Mouse (Mus musculus): ENCODE results near the gene Hist1h2bn. TPM values are rescaled to one million over a fixed set of nuclear protein-coding genes. Genes with fewer than 3 reads are reported as not detected.
"Not testable (repeated sequence)": the region's sequence is repeated elsewhere in the genome, so short reads cannot be mapped to it uniquely, and the experiment has no call there.

Hist1h2bn gene
- polyA plus RNA-seq, 1 experiment from 2014 or later, result 2.0 TPM

- Histone ChIP-seq H3K9me3 (ENCODE audit: control insufficient read depth, low read length) (no peaks in the 10 kb centered on the region), H3K27ac (ENCODE audit: low read depth, low read length) (peak overlapping the region; percentile 98), H3K4me3 (ENCODE audit: low read depth, low read length) (peak overlapping the region; percentile 44; the same call in 1 of the 2 replicates), H3K27me3 (replicated peaks; ENCODE audit: control insufficient read depth, insufficient read depth, low read length) (no peaks in the 10 kb centered on the region), H3K9ac (ENCODE audit: low read depth, low read length) (peak overlapping the region; percentile 73), H3K4me2 (peak overlapping the region; percentile 62), H3K4me1 (replicated peaks; ENCODE audit: control insufficient read depth, insufficient read depth, low read length) (peaks cover 24% of the 10 kb centered on the region), H3K36me3 (ENCODE audit: control insufficient read depth, insufficient read depth, low read length) (no peaks in the 10 kb centered on the region)
- DNase-seq (ENCODE audit: low spot score), result peak; percentile 41
- no peak for ATAC-seq (replicated peaks; ENCODE audit: low FRiP score)
- WGBS, result 43% methylated on average over 6 of the region's 6 CpGs
These were observed 30.4 kb downstream of the Hist1h2bn start for GRCm38 (mm10) chr13:21784311-21784710.

GRCm38 (mm10) chr13:21786189-21786898 is 32.4 kb downstream of the Hist1h2bn start:
- H3K36me3 ChIP-seq (ENCODE audit: control insufficient read depth, insufficient read depth, low read length), result no peaks in the 10 kb centered on the region
- H3K4me3 ChIP-seq (ENCODE audit: low read depth, low read length), result peak overlapping the region; percentile 41
- 8% methylated on average over 8 of the region's 8 CpGs for WGBS
- peak overlapping the region; percentile 73 for H3K9ac ChIP-seq (ENCODE audit: low read depth, low read length)
- H3K9me3 ChIP-seq (ENCODE audit: control insufficient read depth, low read length), result no peaks in the 10 kb centered on the region
- peak overlapping the region; percentile 66 for H3K4me2 ChIP-seq
- peak overlapping the region; percentile 96 for H3K27ac ChIP-seq (ENCODE audit: low read depth, low read length)
- ATAC-seq (replicated peaks; ENCODE audit: low FRiP score) (no peak), DNase-seq (ENCODE audit: low spot score) (no peak)
- peaks cover 24% of the 10 kb centered on the region for H3K4me1 ChIP-seq (replicated peaks; ENCODE audit: control insufficient read depth, insufficient read depth, low read length)
- no peaks in the 10 kb centered on the region for H3K27me3 ChIP-seq (replicated peaks; ENCODE audit: control insufficient read depth, insufficient read depth, low read length)

GRCm38 (mm10) chr13:21786899-21787629 is 33.1 kb downstream of the Hist1h2bn start, which contains the start of the genes Hist1h2an and Hist1h2bp:
Gene Hist1h2an, minus strand, starts transcription at chr13:21787218.
Gene Hist1h2bp, plus strand, starts transcription at chr13:21787461.
- WGBS, result under 1% methylated on average over 34 of the region's 63 CpGs
- H3K9ac ChIP-seq (ENCODE audit: low read depth, low read length), result peak within 1 kb of the TSS; percentile 73
- peak within 1 kb of the TSS; percentile 41 for H3K4me3 ChIP-seq (ENCODE audit: low read depth, low read length)
- not testable (repeated sequence) for H3K36me3 ChIP-seq (ENCODE audit: control insufficient read depth, insufficient read depth, low read length); H3K9me3 ChIP-seq (ENCODE audit: control insufficient read depth, low read length); H3K27me3 ChIP-seq (replicated peaks; ENCODE audit: control insufficient read depth, insufficient read depth, low read length)
- DNase-seq (ENCODE audit: low spot score) (peak; percentile 82), ATAC-seq (replicated peaks; ENCODE audit: low FRiP score) (peak; percentile 86)
- peak within 1 kb of the TSS; percentile 66 for H3K4me2 ChIP-seq
- peaks cover 24% of the 10 kb centered on the region for H3K4me1 ChIP-seq (replicated peaks; ENCODE audit: control insufficient read depth, insufficient read depth, low read length)
- H3K27ac ChIP-seq (ENCODE audit: low read depth, low read length), result peak within 1 kb of the TSS; percentile 96

GRCm38 (mm10) chr13:21787760-21788593 is 34.1 kb downstream of the Hist1h2bn start:
- Histone ChIP-seq H3K9me3 (ENCODE audit: control insufficient read depth, low read length) (no peaks in the 10 kb centered on the region), H3K27ac (ENCODE audit: low read depth, low read length) (peak overlapping the region; percentile 89), H3K36me3 (ENCODE audit: control insufficient read depth, insufficient read depth, low read length) (no peaks in the 10 kb centered on the region), H3K27me3 (replicated peaks; ENCODE audit: control insufficient read depth, insufficient read depth, low read length) (no peaks in the 10 kb centered on the region), H3K9ac (ENCODE audit: low read depth, low read length) (peak overlapping the region; percentile 63), H3K4me1 (replicated peaks; ENCODE audit: control insufficient read depth, insufficient read depth, low read length) (peaks cover 24% of the 10 kb centered on the region), H3K4me2 (peak overlapping the region; percentile 63), H3K4me3 (ENCODE audit: low read depth, low read length) (peak overlapping the region; percentile 27)
- WGBS, result 23% methylated on average over 14 of the region's 21 CpGs
- DNase-seq (ENCODE audit: low spot score), result no peak
- ATAC-seq (replicated peaks; ENCODE audit: low FRiP score), result 0 out of 2 replicates have a peak, but pooled peaks have one; percentile 3

GRCm38 (mm10) chr13:21789925-21790324 is 36.0 kb downstream of the Hist1h2bn start:
- ATAC-seq (replicated peaks; ENCODE audit: low FRiP score) (no peak), DNase-seq (ENCODE audit: low spot score) (no peak)
- H3K4me3 ChIP-seq (ENCODE audit: low read depth, low read length), result no peak overlapping the region
- WGBS, result 47% methylated on average over 6 of the region's 6 CpGs
- 0 out of 2 replicates have a peak overlapping the region, but pooled peaks have one; percentile 10 for H3K9ac ChIP-seq (ENCODE audit: low read depth, low read length)
- peaks cover 19% of the 10 kb centered on the region for H3K4me1 ChIP-seq (replicated peaks; ENCODE audit: control insufficient read depth, insufficient read depth, low read length)
- no peaks in the 10 kb centered on the region for H3K36me3 ChIP-seq (ENCODE audit: control insufficient read depth, insufficient read depth, low read length)
- H3K9me3 ChIP-seq (ENCODE audit: control insufficient read depth, low read length), result no peaks in the 10 kb centered on the region
- no peaks in the 10 kb centered on the region for H3K27me3 ChIP-seq (replicated peaks; ENCODE audit: control insufficient read depth, insufficient read depth, low read length)
- no peak overlapping the region for H3K4me2 ChIP-seq
- peak overlapping the region; percentile 19; the same call in 1 of the 2 replicates for H3K27ac ChIP-seq (ENCODE audit: low read depth, low read length)

GRCm38 (mm10) chr13:21790601-21791283 is 36.8 kb downstream of the Hist1h2bn start:
- DNase-seq (ENCODE audit: low spot score), result no peak
- no peaks in the 10 kb centered on the region for H3K36me3 ChIP-seq (ENCODE audit: control insufficient read depth, insufficient read depth, low read length)
- 0 out of 2 replicates have a peak overlapping the region, but pooled peaks have one; percentile 37 for H3K9ac ChIP-seq (ENCODE audit: low read depth, low read length)
- ATAC-seq (replicated peaks; ENCODE audit: low FRiP score), result no peak
- no peak overlapping the region for H3K4me3 ChIP-seq (ENCODE audit: low read depth, low read length)
- peak overlapping the region; percentile 51 for H3K4me2 ChIP-seq
- H3K27me3 ChIP-seq (replicated peaks; ENCODE audit: control insufficient read depth, insufficient read depth, low read length), result no peaks in the 10 kb centered on the region
- peaks cover 15% of the 10 kb centered on the region for H3K4me1 ChIP-seq (replicated peaks; ENCODE audit: control insufficient read depth, insufficient read depth, low read length)
- H3K9me3 ChIP-seq (ENCODE audit: control insufficient read depth, low read length), result no peaks in the 10 kb centered on the region
- no peak overlapping the region for H3K27ac ChIP-seq (ENCODE audit: low read depth, low read length)
- 23% methylated on average over 18 of the region's 18 CpGs for WGBS

GRCm38 (mm10) chr13:21795584-21795983 is 41.7 kb downstream of the Hist1h2bn start:
- no peaks in the 10 kb centered on the region for H3K36me3 ChIP-seq (ENCODE audit: control insufficient read depth, insufficient read depth, low read length)
- H3K9me3 ChIP-seq (ENCODE audit: control insufficient read depth, low read length), result no peaks in the 10 kb centered on the region
- no peak overlapping the region for H3K27ac ChIP-seq (ENCODE audit: low read depth, low read length)
- H3K4me1 ChIP-seq (replicated peaks; ENCODE audit: control insufficient read depth, insufficient read depth, low read length), result no peaks in the 10 kb centered on the region; the same call in 1 of the 2 replicates
- no peaks in the 10 kb centered on the region for H3K27me3 ChIP-seq (replicated peaks; ENCODE audit: control insufficient read depth, insufficient read depth, low read length)
- no peak overlapping the region for H3K4me3 ChIP-seq (ENCODE audit: low read depth, low read length)
- no peak overlapping the region for H3K9ac ChIP-seq (ENCODE audit: low read depth, low read length)
- no peak for DNase-seq (ENCODE audit: low spot score)
- 88% methylated on average over 7 of the region's 7 CpGs for WGBS
- no peak overlapping the region for H3K4me2 ChIP-seq
- no peak for ATAC-seq (replicated peaks; ENCODE audit: low FRiP score)

GRCm38 (mm10) chr13:21797163-21797562 is 43.2 kb downstream of the Hist1h2bn start:
- H3K9ac ChIP-seq (ENCODE audit: low read depth, low read length); ATAC-seq (replicated peaks; ENCODE audit: low FRiP score); H3K9me3 ChIP-seq (ENCODE audit: control insufficient read depth, low read length); H3K36me3 ChIP-seq (ENCODE audit: control insufficient read depth, insufficient read depth, low read length); H3K4me3 ChIP-seq (ENCODE audit: low read depth, low read length); H3K27me3 ChIP-seq (replicated peaks; ENCODE audit: control insufficient read depth, insufficient read depth, low read length); H3K4me2 ChIP-seq; DNase-seq (ENCODE audit: low spot score); H3K4me1 ChIP-seq (replicated peaks; ENCODE audit: control insufficient read depth, insufficient read depth, low read length); H3K27ac ChIP-seq (ENCODE audit: low read depth, low read length): not testable (repeated sequence)

Measured in liver, embryonic 11.5 days (tissue).